In the genomic region with DNA sequence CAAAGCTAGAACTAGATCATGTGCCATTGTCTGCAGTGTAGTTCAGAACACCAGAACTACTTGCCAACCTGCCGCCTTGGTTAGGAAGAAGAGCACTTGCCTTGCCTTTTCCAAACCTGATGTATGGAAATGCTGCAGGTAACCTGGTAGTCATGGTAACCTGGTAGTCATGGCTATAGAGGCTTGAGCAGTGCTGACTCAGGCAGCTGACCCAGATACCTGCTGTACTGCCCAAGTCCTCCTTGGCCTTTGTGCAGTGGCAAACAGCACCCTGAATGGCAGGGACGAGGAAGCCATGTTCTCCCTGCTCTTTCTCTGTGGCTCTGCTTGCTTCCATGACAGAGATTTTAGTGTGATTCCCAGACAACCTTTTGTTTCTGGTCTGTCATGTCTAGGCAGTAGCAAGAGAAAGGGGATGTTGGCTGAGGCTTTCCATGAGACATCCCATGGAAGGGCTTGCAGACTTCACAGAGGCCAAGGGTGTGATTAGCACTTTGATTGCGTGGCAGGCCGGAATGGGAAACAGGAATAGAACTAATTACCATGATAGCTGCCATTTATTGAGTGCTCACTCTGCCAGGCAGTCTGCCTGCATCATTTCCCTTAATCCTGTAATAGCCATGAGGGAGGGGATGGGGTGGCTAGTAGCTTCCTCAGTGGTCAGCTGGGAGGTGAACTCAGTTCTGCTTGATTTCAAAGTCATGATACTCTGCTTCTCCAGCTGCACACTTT, we compare ENCODE assay signal across 20 mouse cellular contexts. TPM values are rescaled to one million over a fixed set of nuclear protein-coding genes. Genes with fewer than 3 reads are reported as not detected.
A peak's percentile ranks its signal among the peaks of the same experiment; 100 is the strongest.
DNase-seq lines count a peak whose midpoint lies in the region; ATAC-seq and TF ChIP-seq lines count a peak whose summit lies in the region.
"Had no signal": no experiment of that assay in that cellular context is flagged by ENCODE, and none has a peak within 500 bp of the region (broad histone marks: within the 10 kb centered on the region; RNA-seq: fewer than 3 reads in every experiment).

No protein-coding gene starts in this region.

- H3K79me2 ChIP-seq in heart, adult 2 months (replicated peaks; ENCODE audit: control insufficient read depth, insufficient read depth, low read length): peaks cover 6% of the 10 kb centered on the region

- TF ChIP-seq EP300 in heart, adult 2 months (IDR thresholded peaks at IDR 0.05; ENCODE audit: insufficient read depth, low read depth, low read length): no peak

- H3K9me3 ChIP-seq in heart, embryonic 12.5 days (replicated peaks): no peaks in the 10 kb centered on the region
- no peaks in the 10 kb centered on the region for H3K9me3 ChIP-seq in neural tube, embryonic 13.5 days
- H3K9me3 ChIP-seq in forebrain, postnatal 0 days (ENCODE audit: low read length): no peaks in the 10 kb centered on the region
- H3K9me3 ChIP-seq in midbrain, postnatal 0 days (ENCODE audit: low read length): no peaks in the 10 kb centered on the region
- H3K9me3 ChIP-seq: embryonic facial prominence, embryonic 15.5 days; limb, embryonic 13.5 days; lung, embryonic 15.5 days had no signal

- H3K27me3 ChIP-seq in heart, embryonic 12.5 days (replicated peaks): no peaks in the 10 kb centered on the region
- no peaks in the 10 kb centered on the region for H3K27me3 ChIP-seq in heart, adult 2 months (ENCODE audit: control insufficient read depth, insufficient read depth, low read length)
- no peaks in the 10 kb centered on the region for H3K27me3 ChIP-seq in neural tube, embryonic 13.5 days
- no peaks in the 10 kb centered on the region for H3K27me3 ChIP-seq in forebrain, postnatal 0 days (ENCODE audit: insufficient read depth, low read length)
- H3K27me3 ChIP-seq in midbrain, postnatal 0 days (ENCODE audit: insufficient read depth, low read length): no peaks in the 10 kb centered on the region; the same call in 1 of the 2 replicates
- H3K27me3 ChIP-seq: embryonic facial prominence, embryonic 15.5 days; limb, embryonic 13.5 days; lung, embryonic 15.5 days had no signal

- 68% methylated on average over 4 of the region's 4 CpGs for WGBS in heart, embryonic 12.5 days
- 61% methylated on average over 4 of the region's 4 CpGs for WGBS in heart, adult 2 months
- 62% methylated on average over 4 of the region's 4 CpGs for WGBS in neural tube, embryonic 13.5 days
- 43% methylated on average over 4 of the region's 4 CpGs for WGBS in forebrain, postnatal 0 days
- 57% methylated on average over 4 of the region's 4 CpGs for WGBS in midbrain, postnatal 0 days

- no peak overlapping the region for H3K4me2 ChIP-seq in heart, embryonic 12.5 days
- no peak overlapping the region for H3K4me2 ChIP-seq in neural tube, embryonic 13.5 days
- H3K4me2 ChIP-seq in forebrain, postnatal 0 days (ENCODE audit: low read depth): no peak overlapping the region
- no peak overlapping the region for H3K4me2 ChIP-seq in midbrain, postnatal 0 days (ENCODE audit: low read depth, low read length, poor library complexity, severe bottlenecking)
- H3K4me2 ChIP-seq: embryonic facial prominence, embryonic 15.5 days; limb, embryonic 13.5 days; lung, embryonic 15.5 days had no signal

- peak overlapping the region; percentile 11; the same call in 1 of the 2 replicates for H3K27ac ChIP-seq in heart, embryonic 12.5 days (ENCODE audit: poor library complexity, severe bottlenecking)
- no peak overlapping the region for H3K27ac ChIP-seq in heart, adult 2 months
- no peak overlapping the region for H3K27ac ChIP-seq in neural tube, embryonic 13.5 days (replicated peaks)
- no peak overlapping the region for H3K27ac ChIP-seq in forebrain, postnatal 0 days (ENCODE audit: low read depth, low read length)
- H3K27ac ChIP-seq in midbrain, postnatal 0 days (ENCODE audit: low read depth, low read length): no peak overlapping the region
- H3K27ac ChIP-seq: embryonic facial prominence, embryonic 15.5 days; kidney, postnatal 0 days; limb, embryonic 13.5 days; liver, embryonic 14.5 days; lung, embryonic 15.5 days had no signal

- TF ChIP-seq POLR2A in heart, adult 2 months (IDR thresholded peaks at IDR 0.05; ENCODE audit: insufficient read depth, low read depth, low read length): no peak

- peaks cover 85% of the 10 kb centered on the region for H3K4me1 ChIP-seq in heart, embryonic 12.5 days (replicated peaks)
- peaks cover 29% of the 10 kb centered on the region for H3K4me1 ChIP-seq in heart, adult 2 months (ENCODE audit: control insufficient read depth, insufficient read depth, low read length)
- peaks cover 20% of the 10 kb centered on the region for H3K4me1 ChIP-seq in neural tube, embryonic 13.5 days (replicated peaks)
- no peaks in the 10 kb centered on the region; the same call in 1 of the 2 replicates for H3K4me1 ChIP-seq in forebrain, postnatal 0 days (ENCODE audit: insufficient read depth)
- H3K4me1 ChIP-seq in midbrain, postnatal 0 days (ENCODE audit: insufficient read depth, low read length): peaks cover 14% of the 10 kb centered on the region; the same call in 1 of the 2 replicates

- H3K36me3 ChIP-seq in heart, embryonic 12.5 days: peaks cover 5% of the 10 kb centered on the region
- peaks cover 18% of the 10 kb centered on the region for H3K36me3 ChIP-seq in heart, adult 2 months (ENCODE audit: control insufficient read depth, insufficient read depth, low read length)
- no peaks in the 10 kb centered on the region for H3K36me3 ChIP-seq in neural tube, embryonic 13.5 days
- H3K36me3 ChIP-seq in forebrain, postnatal 0 days (ENCODE audit: insufficient read depth): no peaks in the 10 kb centered on the region
- H3K36me3 ChIP-seq in midbrain, postnatal 0 days (ENCODE audit: insufficient read depth, low read length): no peaks in the 10 kb centered on the region
- H3K36me3 ChIP-seq: embryonic facial prominence, embryonic 15.5 days; lung, embryonic 15.5 days had no signal

- no peak overlapping the region for H3K4me3 ChIP-seq in heart, embryonic 12.5 days
- no peak overlapping the region for H3K4me3 ChIP-seq in heart, adult 2 months
- H3K4me3 ChIP-seq in neural tube, embryonic 13.5 days: no peak overlapping the region
- no peak overlapping the region for H3K4me3 ChIP-seq in forebrain, postnatal 0 days (ENCODE audit: low read depth, low read length)
- no peak overlapping the region for H3K4me3 ChIP-seq in midbrain, postnatal 0 days (ENCODE audit: low read depth, low read length)
- H3K4me3 ChIP-seq: embryonic facial prominence, embryonic 15.5 days; limb, embryonic 13.5 days; lung, embryonic 15.5 days had no signal

- no peak for DNase-seq in heart, adult 2 months
- no peak for DNase-seq in neural tube, embryonic 10.5 days (ENCODE audit: extremely low spot score, low spot score)
- DNase-seq in forebrain, postnatal 0 days: no peak
- DNase-seq in midbrain, postnatal 0 days (ENCODE audit: low spot score): no peak
- no peak for DNase-seq in right cerebral cortex, adult 2 months (ENCODE audit: low spot score in 2 of 2)
- DNase-seq: adrenal gland, postnatal 10 days; cerebellum, postnatal 36 days; kidney, adult 11 months; layer of hippocampus, postnatal 36 days; lung, postnatal 4 days; right cerebral cortex, adult 18-20 months; spleen, adult 18-20 months; thymus, postnatal 36 days had no signal

- no peak overlapping the region for H3K9ac ChIP-seq in heart, embryonic 12.5 days
- no peak overlapping the region for H3K9ac ChIP-seq in heart, adult 2 months (ENCODE audit: low read depth, low read length)
- no peak overlapping the region; the same call in 1 of the 2 replicates for H3K9ac ChIP-seq in neural tube, embryonic 13.5 days
- H3K9ac ChIP-seq in forebrain, postnatal 0 days: no peak overlapping the region
- no peak overlapping the region for H3K9ac ChIP-seq in midbrain, postnatal 0 days (replicated peaks; ENCODE audit: low read length, poor library complexity, severe bottlenecking)
- H3K9ac ChIP-seq: embryonic facial prominence, embryonic 15.5 days; limb, embryonic 13.5 days; liver, embryonic 14.5 days; lung, embryonic 15.5 days had no signal

- intact Hi-C loops in heart, adult 2 months (cut with DNase I): no loop called here

- no peak for ATAC-seq in heart, embryonic 12.5 days (ENCODE audit: insufficient number of reproducible peaks, low FRiP score)
- peak; percentile 46; the same call in 1 of the 2 replicates for ATAC-seq in neural tube, embryonic 13.5 days (ENCODE audit: low read depth)
- peak; percentile 42; the same call in 1 of the 2 replicates for ATAC-seq in forebrain, postnatal 0 days
- peak; percentile 46; the same call in 1 of the 2 replicates for ATAC-seq in midbrain, postnatal 0 days (ENCODE audit: low FRiP score)

- TF ChIP-seq CTCF in heart, adult 2 months (IDR thresholded peaks at IDR 0.05): no peak
- TF ChIP-seq CTCF in forebrain, postnatal 0 days (IDR thresholded peaks at IDR 0.05; ENCODE audit: low read depth): no peak
- no peak for TF ChIP-seq CTCF in midbrain, postnatal 0 days (IDR thresholded peaks at IDR 0.05)

RNA-seq across cellular contexts. Expression of a gene that starts 28.5 kb away (rescaled TPM):
- polyA plus RNA-seq in heart, embryonic 12.5 days (2016; fragmentation: Nextera tagmentation; extraction: Ambion mirVana): 50.0 and 58.0 TPM in 2 replicates
- total RNA-seq in heart, adult 2 months (2021): 10 to 100 TPM; 23.6 to 25.1 TPM
- polyA plus RNA-seq in heart, adult 2 months (2012; rRNA removed): 7.7 and 14.3 TPM in 2 replicates
- 13.3 and 15.0 TPM in 2 replicates for polyA plus RNA-seq in neural tube, embryonic 13.5 days (2015; fragmentation: Nextera tagmentation; extraction: Ambion mirVana)
- total RNA-seq in forebrain, postnatal 0 days (2014; rRNA removed): 6.0 and 9.4 TPM in 2 replicates
- polyA plus RNA-seq in forebrain, postnatal 0 days (2015; fragmentation: Nextera tagmentation; extraction: Ambion mirVana): 2.6 and 6.2 TPM in 2 replicates
- total RNA-seq in midbrain, postnatal 0 days (2014; rRNA removed): 11.8 and 15.9 TPM in 2 replicates
- 5.9 and 7.9 TPM in 2 replicates for polyA plus RNA-seq in midbrain, postnatal 0 days (2015; fragmentation: Nextera tagmentation; extraction: Ambion mirVana)
